Mouse (Mus musculus): ENCODE data around the gene Ptch2.

Ptch2 gene

GRCm38 (mm10) chr4:117104672-117105071, 8.8 kb downstream of the Ptch2 start:
- peak in 1 of 2 experiments; percentile 61 for DNase-seq (ENCODE audit: low spot score in 2 of 2)

- peak in 1 of 2 experiments; percentile 58 for DNase-seq (ENCODE audit: low spot score in 2 of 2)
Measured at GRCm38 (mm10) chr4:117105127-117105526, 9.3 kb downstream of the Ptch2 start.

GRCm38 (mm10) chr4:117107813-117108523, 12.1 kb downstream of the Ptch2 start:
- peak in 1 of 2 experiments; percentile 57 for DNase-seq (ENCODE audit: low spot score in 2 of 2)

- peak in 1 of 2 experiments; percentile 58 for DNase-seq (ENCODE audit: low spot score in 2 of 2)
Measured at GRCm38 (mm10) chr4:117108524-117108849, 12.6 kb downstream of the Ptch2 start.

GRCm38 (mm10) chr4:117109330-117109729, 13.5 kb downstream of the Ptch2 start:
- peak in 1 of 2 experiments; percentile 62 for DNase-seq (ENCODE audit: low spot score in 2 of 2)

- peak in 1 of 2 experiments; percentile 63 for DNase-seq (ENCODE audit: low spot score in 2 of 2)
Measured at GRCm38 (mm10) chr4:117110249-117110648, 14.4 kb downstream of the Ptch2 start.

- peak in 1 of 2 experiments; percentile 55 for DNase-seq (ENCODE audit: low spot score in 2 of 2)
Measured at GRCm38 (mm10) chr4:117110985-117111384, 15.1 kb downstream of the Ptch2 start.

- no peak for DNase-seq (ENCODE audit: low spot score in 2 of 2)
Measured at GRCm38 (mm10) chr4:117113237-117113636, 17.4 kb downstream of the Ptch2 start.

- DNase-seq (ENCODE audit: low spot score in 2 of 2): no peak
Measured at GRCm38 (mm10) chr4:117115592-117115991, 19.7 kb downstream of the Ptch2 start.

- DNase-seq (ENCODE audit: low spot score in 2 of 2): peak in 1 of 2 experiments; percentile 55
Measured at GRCm38 (mm10) chr4:117117931-117118330, 22.1 kb downstream of the Ptch2 start.

- no peak for DNase-seq (ENCODE audit: low spot score in 2 of 2)
Measured at GRCm38 (mm10) chr4:117119636-117120035, 23.8 kb downstream of the Ptch2 start.

GRCm38 (mm10) chr4:117120052-117120444, 24.2 kb downstream of the Ptch2 start:
- DNase-seq (ENCODE audit: low spot score in 2 of 2): no peak

GRCm38 (mm10) chr4:117120445-117121414, 24.9 kb downstream of the Ptch2 start:
- DNase-seq (ENCODE audit: low spot score in 2 of 2): peak; percentile 88 to 94

GRCm38 (mm10) chr4:117122209-117122608, 26.3 kb downstream of the Ptch2 start:
- peak in 1 of 2 experiments; percentile 60 for DNase-seq (ENCODE audit: low spot score in 2 of 2)

GRCm38 (mm10) chr4:117123546-117124217, 27.8 kb downstream of the Ptch2 start:
- no peak for DNase-seq (ENCODE audit: low spot score in 2 of 2)

GRCm38 (mm10) chr4:117124218-117124517, 28.3 kb downstream of the Ptch2 start:
- DNase-seq (ENCODE audit: low spot score in 2 of 2): no peak

- DNase-seq (ENCODE audit: low spot score in 2 of 2): peak; percentile 57 to 77
Measured at GRCm38 (mm10) chr4:117124518-117125347, 28.9 kb downstream of the Ptch2 start.

GRCm38 (mm10) chr4:117125348-117125909, 29.6 kb downstream of the Ptch2 start, which contains the start of gene Btbd19:
TSS of gene Btbd19 (minus strand) at chr4:117125725.
- no peak for DNase-seq (ENCODE audit: low spot score in 2 of 2)

GRCm38 (mm10) chr4:117125910-117126674, 30.2 kb downstream of the Ptch2 start:
- DNase-seq (ENCODE audit: low spot score in 2 of 2): peak in 1 of 2 experiments; percentile 52

GRCm38 (mm10) chr4:117126675-117127290, 30.9 kb downstream of the Ptch2 start, which contains the start of gene Tctex1d4:
TSS of gene Tctex1d4 (plus strand) at chr4:117126794.
- peak in 1 of 2 experiments; percentile 63 for DNase-seq (ENCODE audit: low spot score in 2 of 2)
